Mouse (Mus musculus): ENCODE measurements around the gene Cox11.

Cox11 gene

DNA sequence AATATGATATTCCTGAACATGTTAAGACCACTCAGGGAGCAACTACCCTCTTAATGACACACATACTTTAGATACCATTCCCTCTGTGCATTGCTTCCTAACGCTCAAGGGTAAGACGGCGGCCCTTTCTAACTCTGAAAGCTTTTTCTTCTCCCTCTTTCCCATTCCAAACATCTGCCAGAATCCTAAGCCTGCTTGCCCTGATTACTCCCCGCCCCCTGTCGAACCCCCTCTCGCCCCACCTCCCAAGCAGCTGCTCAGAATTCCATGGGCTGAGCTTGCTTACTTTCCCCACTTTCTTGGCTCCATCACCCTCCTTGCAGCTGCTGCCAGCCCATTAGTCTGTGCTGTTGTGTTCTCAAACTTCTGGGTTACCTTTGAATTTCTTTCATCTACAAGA lies 27.2 kb downstream of the Cox11 start:
- DNase-seq: no peak

DNA sequence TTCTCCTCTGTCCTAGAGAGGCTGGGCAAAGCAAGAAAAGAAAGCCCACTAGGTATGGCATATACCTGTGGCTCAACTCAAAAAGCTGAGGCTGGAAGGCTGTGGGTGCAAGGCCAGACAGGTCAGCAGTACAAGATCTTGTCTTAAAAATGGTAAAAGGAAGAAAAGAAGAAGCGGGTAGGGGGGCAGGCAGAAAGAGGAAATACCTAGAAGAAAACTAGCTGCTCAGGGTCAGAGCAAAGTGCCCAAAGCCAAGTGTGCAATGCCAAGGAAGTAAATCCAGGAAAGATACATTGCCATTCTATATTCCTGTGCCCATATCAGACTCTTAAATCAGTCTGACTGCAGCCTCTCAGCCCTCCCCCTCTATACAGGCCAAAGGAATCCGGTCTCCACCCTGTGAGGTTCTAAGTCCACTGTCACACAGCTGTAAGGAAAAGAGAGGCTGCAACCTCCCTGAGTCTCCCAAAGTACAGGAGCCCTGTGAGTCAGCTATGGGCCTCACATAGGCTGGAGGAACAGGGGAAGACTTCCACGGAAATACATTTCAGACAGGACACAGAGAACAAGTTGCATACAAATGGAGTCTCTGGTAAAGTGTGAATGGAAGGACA lies 28.3 kb downstream of the Cox11 start:
- no peak for DNase-seq

DNA sequence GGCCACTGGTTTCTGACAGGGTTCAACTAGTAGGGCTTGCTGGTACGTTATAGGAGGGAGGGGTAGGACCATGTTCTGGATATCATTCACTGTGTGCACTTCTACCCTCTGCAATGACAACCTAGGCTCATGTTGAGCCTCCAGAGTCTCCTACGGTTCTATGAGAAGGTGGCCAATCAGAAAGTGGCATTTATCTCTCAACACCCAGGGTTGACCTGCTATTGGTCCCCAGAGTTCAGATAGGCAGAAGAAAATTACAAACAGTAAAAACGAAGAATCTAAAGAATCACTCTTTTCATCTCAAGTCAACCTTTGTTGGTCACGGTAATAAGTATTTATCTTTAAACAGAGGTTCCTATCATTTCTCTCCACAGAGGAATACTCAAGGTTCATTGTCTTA lies 28.9 kb downstream of the Cox11 start:
- DNase-seq: no peak

DNA sequence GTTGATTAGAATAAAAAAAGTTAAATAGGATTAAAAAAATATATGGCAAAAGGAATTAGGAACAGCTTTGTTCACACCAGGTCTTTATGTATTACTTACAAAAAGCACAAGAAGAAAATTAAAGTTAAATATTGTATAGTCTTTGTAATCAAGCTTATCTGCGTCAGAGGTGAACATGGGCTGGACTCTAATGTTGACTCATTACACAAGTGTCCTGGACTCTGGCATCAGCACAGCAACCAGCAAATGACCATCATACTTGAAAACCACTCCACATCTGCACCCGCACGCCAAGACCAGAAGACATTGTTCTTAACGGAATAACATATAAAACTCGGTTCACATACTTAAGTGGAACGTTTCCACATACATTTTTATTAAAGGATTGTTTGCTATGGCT lies 29.4 kb downstream of the Cox11 start:
- no peak for DNase-seq

DNA sequence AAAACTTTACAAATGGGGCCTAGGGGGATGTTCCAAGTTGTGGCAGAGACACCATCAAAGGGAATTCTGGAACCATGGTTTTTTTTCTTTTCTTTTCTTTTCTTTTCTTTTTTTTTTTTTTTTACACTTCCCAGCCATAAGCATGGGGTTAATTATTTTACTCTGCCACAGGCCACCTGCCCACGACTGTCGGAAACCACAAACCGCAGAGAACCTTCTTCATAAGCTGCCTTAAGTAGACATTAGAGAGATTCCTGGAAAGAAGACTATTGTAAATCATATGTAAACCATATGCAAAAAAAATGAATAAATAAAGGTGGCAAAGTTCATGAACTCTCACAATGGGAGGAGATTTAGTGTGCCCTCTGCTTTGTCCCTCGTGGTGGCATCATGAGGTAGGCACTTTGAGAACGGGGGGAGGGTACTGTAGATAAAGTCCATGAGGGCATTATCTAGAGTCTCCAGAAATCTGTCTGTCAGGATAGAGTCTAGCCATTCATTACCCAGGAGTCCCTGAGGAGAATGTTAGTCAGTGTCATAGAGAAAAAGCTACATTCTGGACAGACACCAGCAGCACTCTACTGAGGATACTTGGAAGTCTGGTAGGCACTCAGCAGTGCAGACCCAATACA lies 37.6 kb downstream of the Cox11 start:
- no peak for DNase-seq

DNA sequence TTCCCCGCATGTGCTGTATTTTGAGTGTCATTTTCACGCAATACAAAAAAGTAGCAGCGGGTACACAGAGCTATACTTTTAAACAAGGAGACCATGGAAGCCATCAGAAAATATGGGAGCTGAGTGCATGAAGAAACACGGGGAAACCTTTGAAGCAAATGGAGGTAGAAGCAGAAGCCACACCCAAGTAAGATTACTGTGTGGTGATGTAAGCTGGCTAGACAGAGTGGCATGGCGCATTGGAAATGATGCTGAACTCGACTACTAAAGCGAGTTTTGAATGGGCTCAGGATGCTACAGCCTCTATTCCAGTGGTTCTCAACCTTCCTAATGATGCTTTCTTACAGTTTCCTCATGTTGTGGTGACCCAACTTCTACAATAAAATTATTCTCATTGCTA lies 39.1 kb downstream of the Cox11 start:
- no peak for DNase-seq

DNA sequence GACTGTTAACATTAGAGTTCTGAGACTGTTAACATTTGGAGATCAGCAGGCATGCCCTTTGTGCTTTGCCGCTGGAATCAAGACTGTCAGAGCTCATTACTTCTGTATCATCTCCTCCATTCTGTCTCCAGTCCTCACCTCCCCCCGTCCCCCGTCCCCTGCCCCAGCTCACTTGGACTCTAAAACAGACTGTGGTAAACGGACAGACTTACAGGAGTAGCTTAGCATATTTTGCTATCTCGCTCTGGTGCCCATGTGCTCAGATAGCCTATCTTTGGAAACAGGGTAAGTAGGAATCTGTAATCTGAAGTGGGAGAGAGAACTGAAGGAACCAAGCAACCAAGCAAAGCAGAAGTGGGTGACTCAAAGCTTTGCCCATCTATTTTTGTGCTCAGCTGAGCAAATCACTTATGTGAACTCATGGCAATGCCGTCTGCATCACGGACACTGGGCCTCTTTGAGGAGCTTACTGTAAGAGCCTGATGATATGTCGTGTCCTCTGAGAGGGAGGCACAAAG lies 39.9 kb downstream of the Cox11 start:
- DNase-seq: no peak

DNA sequence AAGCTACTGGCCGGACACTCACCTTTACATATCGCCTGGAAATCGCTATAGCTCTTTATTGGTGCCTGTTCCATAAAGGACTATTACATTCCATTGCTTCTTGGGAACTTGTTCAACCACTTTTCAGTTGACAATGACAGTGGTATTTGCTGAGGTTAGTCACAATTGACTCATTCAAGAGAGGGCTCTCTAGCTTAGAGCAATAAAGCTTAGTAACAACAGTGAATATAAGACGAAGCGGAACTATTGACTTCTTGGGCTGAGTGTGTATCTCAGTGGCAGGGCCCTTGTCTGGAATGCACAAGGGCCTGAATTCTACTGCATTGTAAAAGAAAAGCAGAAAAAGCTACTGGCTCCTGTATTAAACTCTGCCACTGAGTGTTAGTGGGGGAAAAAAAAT lies 40.6 kb downstream of the Cox11 start:
- no peak for DNase-seq

DNA sequence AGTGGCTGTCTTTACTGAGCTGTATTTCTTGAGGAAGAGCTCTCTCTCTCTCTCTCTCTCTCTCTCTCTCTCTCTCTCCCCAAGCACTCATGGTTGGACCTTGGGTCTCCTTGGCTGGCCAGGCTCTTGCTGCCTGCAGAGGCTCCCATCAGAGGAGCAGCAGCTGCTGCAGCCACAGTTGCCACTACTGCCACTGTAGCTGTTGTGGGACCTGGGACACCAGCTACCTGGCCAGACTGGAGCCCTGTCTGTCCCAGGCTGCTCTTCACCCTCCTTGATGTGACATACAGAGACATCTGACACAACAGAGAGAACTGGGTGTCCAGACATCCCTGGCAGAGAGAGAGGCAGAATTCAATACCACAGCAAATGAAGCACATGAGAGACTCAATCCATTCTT lies 43.2 kb downstream of the Cox11 start:
- DNase-seq: no peak

DNA sequence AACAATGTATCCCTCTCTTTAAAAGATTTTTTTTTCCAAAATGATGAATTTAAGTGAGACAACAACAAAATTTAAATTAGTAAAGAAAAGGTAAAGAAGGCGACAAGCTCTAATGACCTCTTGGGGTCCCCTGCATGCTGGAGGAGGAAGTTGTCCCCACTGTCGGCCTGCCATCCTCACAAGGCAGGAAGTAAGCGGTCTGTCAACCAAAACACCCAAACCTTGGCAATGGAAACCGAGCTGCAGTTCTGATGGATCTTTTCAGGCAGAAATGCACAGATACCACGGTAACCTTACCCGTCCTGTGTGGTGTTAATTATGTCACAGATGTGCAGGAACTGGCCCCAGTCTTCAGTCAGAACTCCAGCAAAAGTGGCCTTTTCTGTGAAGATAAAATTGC lies 46.8 kb downstream of the Cox11 start:
- DNase-seq: no peak

DNA sequence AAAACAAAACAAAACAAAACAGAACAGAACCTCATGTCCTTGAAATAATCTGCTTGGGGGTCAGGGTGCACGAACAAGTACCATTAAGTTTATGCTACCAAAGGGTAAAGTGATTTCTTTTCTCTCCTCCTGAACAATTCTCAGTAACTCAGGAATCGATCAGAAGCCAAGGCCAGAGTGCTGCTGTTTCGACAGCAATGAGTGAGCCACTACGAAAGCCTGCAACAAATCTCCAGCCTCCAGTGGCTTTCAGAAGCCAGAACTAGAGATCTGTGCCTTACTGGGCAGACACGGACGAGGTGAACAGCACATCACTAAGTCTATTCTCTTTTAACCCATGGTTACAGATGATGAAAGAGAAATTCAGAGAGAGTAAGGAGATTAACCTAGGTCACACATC lies 47.2 kb downstream of the Cox11 start:
- DNase-seq: no peak

DNA sequence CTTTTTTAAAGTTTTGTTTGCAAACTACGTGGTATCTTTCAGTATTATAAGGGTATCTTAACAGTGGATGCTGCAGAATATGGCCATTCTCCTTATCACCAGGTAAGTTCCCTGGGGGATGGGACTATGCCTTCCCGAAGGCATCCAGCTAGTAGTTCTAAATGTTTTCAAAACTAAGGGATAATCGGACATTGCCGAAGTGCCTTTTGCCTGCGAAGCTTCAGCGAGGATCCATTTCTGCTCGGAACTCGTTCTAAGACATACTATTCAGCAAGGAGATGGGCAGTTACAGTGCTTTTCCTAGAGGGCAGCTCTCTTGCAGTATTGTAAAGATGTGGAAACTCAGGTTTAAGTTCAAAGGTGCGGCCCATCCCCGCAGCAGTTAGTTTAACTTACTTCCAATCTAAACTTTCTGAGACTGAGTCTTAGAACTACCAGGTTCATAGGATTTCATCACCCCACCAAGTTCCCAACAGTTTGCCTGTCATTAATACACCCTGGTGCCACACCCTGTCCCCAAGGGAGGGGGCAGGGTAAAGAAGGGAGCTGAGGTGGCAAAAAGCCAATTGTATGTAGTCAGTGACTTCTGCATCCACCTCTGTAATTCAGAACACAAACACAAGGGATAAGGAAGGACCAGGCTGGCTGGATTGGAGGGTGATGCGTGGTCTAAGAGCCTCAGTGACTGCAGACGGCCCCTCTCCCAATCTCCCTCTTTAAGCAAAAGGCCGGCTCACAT lies 48.5 kb downstream of the Cox11 start:
- no peak for DNase-seq

DNA sequence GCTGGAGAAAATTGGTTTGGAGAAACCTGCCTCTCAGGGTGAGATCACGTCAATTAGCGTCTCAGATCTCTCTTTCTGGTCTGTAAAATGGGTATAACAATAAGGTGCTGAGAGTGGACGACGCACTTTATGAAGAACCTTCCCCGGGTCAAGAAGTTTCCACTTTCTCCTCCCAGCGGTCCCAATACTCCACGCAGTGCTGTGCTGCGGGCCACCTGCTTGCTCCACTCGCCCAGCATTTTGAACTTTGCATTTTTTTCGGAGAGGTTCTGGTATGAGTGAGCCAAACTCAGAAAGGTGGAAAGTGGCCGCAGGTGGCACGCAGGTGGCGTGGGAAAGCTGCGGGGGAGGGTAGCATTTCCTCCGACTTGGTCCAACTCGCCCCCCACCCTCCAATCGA lies 49.1 kb downstream of the Cox11 start:
- no peak for DNase-seq

DNA sequence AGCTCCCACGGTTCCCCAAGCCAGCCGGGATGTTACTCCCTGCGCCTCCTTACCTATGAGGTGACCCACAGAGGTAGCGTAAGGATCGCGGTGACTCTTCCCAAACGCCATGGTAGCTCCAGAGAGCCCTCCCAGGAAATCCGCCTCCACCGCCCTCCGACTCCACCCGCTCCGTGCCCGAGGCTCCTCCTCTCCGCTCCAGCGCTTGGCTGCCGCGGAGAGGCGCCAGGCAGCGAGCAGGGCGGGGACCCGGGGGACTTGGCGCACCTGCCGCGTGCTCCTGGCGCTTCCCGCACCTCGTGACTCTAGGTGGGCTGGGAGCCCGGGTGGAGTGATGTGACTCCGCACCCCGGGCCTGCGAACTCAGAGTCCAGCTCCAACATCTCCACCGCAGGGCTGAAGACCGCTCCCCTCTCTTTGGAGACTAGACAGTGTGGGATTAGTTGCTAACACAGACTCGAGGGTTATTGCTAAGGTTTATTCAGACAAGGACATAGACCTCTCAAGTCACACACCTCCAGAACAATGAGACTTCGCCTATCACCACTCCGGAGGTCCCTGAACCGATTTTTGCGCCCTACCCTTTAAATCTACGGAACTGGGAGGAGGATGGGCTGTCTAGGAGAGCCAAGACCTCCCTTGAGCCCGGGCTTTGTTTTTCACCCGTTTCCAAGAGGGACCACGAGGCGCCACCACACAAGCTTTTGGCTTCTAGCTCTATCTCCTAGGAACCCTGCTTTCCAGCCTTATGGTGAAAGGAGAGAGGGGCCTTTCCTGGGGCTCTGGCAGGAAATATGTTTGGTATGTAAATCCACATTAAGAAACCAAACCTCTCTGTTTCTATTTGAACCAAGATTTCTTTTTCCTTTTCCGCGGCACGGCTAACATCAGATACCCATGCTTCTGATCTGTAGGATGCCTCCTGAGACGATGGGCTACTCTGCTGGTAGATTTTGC lies 49.8 kb downstream of the Cox11 start, which contains the start of gene Tom1l1:
TSS of gene Tom1l1 (minus strand) at position 907 of the 957 bp plus-strand sequence.
- peak; percentile 64 for DNase-seq

DNA sequence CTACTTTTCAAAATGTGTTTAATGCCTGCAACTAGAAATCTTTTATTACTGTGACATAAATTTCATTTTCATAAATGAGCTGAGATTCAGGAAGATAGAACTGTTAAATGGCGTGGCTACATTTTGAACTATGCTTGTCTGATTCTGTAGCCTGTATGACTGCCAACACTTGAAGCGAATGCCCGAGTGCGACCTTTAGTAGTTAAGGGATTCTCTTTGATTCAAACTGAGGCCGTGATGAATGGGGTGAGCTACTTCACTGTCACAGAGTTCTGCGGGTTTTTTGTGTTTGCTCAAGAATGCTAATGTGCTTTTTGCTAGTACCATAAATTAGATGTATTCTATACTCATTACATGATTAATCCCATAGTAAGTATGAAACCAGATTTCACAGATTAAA lies 52.4 kb downstream of the Cox11 start:
- no peak for DNase-seq

DNA sequence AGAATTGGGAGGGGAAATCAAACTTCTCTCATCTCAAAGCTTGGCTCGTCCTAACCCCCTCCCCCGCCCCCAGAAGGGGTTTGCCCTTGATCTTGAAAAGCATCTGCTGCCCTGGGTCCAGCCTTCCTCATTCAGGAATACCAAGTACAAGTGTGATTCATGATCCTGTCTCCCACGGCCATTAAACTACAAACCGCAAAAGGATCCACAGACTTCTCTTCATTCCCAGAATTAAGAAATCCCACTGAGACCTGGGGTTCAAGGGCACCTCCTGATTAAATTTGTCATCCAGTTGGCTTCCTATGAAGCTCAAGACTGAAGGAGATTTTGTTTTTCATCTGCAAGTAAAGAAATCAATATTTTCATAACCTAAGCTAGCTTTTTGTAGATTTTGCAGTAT lies 56.2 kb downstream of the Cox11 start:
- DNase-seq: no peak
